Mouse (Mus musculus): ENCODE measurements around the gene Smarcc1.
"Not testable (repeated sequence)": the region's sequence is repeated elsewhere in the genome, so short reads cannot be mapped to it uniquely, and the experiment has no call there.

The Smarcc1 gene

GRCm38 (mm10) chr9:110116977-110117778, at the start of gene Smarcc1:
Gene Smarcc1 (plus strand): TSS chr9:110117708.
- peak; percentile 88 for DNase-seq (ENCODE audit: low read depth, low spot score)

DNA sequence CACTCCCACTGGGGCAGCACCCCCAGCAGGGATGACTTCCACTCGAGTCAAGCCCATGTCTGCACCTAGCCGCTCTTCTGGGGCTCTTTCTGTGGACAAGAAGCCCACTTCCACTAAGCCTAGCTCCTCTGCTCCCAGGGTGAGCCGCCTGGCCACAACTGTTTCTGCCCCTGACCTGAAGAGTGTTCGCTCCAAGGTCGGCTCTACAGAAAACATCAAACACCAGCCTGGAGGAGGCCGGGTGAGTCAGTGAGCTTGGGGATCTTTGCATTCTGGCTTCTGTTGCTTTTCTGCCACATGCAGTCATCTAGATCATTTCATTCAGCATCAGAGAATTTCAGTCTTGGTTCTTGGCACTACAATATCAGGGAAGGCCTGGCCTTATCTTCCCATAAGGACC, 48.8 kb upstream of the Smarcc1 start:
- no peak for DNase-seq (ENCODE audit: low read depth, low spot score)

DNA sequence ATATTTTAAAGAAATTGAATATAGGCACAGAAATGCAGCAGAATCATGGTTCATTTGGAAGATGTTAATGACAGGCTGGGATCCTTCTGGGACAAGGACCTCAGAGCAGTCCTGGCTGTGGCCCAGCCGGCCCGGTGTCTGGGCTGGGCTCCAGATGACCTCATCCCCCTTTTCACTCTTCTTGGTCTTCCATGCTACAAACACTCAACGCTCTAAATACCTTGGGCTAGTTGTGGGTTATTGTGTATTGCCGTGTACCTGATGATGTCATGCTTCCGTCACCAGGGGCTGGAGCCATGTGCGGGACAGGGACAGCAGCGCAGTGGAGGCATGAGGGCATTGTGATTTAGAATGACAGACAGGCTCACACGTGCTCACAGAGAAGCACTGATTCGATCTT, 47.1 kb upstream of the Smarcc1 start:
- DNase-seq (ENCODE audit: low read depth, low spot score): no peak

DNA sequence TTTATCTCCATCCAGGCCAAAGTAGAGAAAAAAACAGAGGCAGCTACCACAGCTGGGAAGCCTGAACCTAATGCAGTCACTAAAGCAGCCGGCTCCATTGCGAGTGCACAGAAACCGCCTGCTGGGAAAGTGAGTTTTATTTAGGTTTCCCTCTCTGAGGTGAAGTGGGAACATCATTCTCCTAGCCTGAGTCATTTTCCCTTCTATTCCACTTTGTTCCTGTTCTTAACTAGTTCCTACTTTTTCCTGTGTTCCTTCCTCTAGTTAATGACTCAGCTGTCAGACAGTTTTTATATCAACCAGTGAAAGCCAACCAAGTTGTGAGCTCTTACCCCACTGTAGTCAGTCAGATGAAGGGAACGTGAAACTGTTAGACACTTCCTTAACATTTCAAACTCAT, 46.5 kb upstream of the Smarcc1 start:
- no peak for DNase-seq (ENCODE audit: low read depth, low spot score)

- peak; percentile 61 for DNase-seq (ENCODE audit: low read depth, low spot score)
Observed at GRCm38 (mm10) chr9:110071843-110072242, 45.7 kb upstream of the Smarcc1 start.

- DNase-seq (ENCODE audit: low read depth, low spot score): not testable (repeated sequence)
Observed at GRCm38 (mm10) chr9:110076468-110076867, 41.0 kb upstream of the Smarcc1 start.

GRCm38 (mm10) chr9:110081066-110081465, 36.4 kb upstream of the Smarcc1 start:
- DNase-seq (ENCODE audit: low read depth, low spot score): no peak

DNA sequence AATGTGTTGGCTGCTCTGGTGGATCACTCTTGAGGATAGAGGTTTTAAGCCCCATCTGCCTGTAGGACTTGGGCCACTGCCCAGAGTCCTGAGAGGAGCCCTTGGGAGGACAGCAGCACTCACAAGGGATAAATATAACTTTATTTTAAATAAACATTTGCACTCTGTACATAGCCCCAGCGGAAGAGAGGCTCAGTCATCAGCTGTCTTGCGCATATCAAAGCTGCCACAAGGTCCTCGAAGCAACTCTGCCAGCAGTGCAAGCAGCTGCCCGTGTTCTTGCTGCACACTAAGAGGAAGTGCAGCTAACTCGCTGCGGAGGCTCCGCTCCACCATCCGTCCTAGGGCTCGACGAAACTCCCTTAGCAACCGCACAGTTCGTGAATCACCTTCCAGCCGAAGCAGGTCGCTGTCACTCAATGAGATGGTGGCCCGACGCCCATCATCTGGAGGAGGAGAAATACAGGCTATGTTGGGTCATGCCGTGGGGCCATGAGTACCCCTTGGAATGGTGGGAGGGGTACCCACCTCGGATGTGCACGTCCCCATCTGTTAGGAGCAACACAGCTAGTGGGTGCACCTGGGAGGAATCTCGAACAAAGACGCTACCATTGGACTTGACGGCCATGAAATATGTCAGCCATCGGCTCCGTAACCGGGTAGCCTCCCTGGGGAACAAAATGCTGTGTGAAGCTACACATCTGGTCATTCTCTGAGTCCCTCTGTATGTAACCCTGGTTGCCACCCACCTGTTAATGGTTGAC, 33.1 kb upstream of the Smarcc1 start:
- no peak for DNase-seq (ENCODE audit: low read depth, low spot score)

- DNase-seq (ENCODE audit: low read depth, low spot score): no peak
Observed at GRCm38 (mm10) chr9:110085693-110086092, 31.8 kb upstream of the Smarcc1 start.

GRCm38 (mm10) chr9:110093303-110093702, 24.2 kb upstream of the Smarcc1 start:
- DNase-seq (ENCODE audit: low read depth, low spot score): no peak

DNA sequence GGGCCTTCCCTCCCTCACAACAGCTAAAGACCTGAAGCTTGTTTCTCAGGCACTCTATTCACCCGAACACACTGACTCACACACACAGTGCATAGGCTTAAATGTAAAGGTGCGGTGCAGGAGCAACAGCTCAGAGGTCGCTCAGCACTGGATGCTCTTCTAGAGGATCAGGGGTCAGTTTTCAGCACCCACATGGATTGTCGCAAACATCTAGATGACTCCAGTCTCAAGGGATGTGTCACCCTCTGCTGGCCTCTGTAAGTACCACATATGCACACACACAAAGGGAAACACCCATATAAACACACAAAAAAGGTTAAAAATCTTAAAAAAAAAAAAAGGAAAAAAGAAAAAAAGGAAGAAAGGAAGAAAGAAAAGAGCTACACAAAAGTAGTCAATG, 22.7 kb upstream of the Smarcc1 start:
- no peak for DNase-seq (ENCODE audit: low read depth, low spot score)

GRCm38 (mm10) chr9:110097791-110098190, 19.7 kb upstream of the Smarcc1 start:
- DNase-seq (ENCODE audit: low read depth, low spot score): no peak

DNA sequence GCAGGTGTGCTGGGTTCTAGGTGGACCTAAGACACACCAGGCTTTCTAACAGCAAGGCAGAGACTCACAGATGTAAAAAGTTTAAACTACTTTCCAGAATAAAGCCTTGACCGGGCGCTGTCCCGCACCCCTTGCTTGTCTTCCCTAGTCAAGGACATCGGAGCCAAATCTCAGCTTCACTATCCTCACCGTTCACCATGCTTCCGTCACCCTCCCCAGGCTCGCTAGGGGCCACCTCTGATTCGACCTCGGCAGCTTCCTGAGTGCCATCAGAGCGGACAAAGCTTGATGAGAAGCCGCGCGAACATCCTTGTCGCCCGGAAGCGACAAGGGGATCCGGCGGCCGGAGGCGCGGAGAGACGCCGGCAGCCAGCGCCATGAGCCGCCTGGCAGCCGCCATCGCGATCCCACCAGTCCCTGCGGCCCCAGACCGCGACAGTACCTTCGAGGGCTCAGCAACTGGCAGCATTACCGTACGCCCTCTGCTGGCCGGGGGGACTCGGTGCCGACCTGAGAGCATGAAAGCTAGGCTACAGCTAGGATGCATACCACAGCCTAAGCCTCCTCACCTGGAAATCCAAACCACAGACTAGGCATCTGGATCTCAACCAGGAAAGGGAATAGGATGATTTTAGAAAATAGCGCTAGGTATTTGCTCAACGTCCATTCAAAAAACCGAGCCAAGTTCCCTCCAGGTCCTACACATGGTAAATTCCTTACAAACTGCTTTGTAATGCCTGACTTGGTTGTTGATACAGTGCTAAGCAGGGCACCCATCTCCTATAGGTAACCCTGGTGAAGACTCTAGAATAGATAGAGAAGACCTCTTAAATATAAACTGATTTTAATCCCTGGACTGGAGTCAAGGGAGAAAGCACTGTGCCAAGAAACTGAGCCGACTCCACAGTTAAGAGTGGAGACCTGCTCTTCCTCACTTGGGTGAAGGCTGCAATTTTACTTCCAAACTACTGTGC, 16.6 kb upstream of the Smarcc1 start:
- peak; percentile 90 for DNase-seq (ENCODE audit: low read depth, low spot score)

- peak; percentile 43 for DNase-seq (ENCODE audit: low read depth, low spot score)
Observed at GRCm38 (mm10) chr9:110116353-110116976, 1.0 kb upstream of the Smarcc1 start.

DNA sequence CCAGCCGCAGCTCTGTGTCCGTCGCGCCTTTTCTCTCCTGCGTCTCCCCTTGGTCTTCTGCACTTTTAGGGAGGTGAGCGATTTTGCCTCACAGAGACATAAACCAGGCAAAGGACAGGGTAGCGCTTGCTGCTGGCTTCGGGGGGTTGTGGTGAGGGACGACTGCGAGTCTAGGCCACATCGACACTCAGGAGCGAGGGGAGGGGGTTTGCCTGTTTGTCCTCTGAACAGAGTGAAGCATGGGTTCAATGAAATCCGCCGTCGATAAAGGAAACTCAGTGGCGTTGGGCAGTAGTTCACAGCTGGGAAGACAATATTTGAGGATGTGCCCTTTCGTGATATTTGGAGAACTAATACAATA, 251 bp downstream of the Smarcc1 start, which contains the start of gene Dhx30:
Gene Dhx30 (minus strand): TSS at position 52 of the 361 bp plus-strand sequence.
- no peak for DNase-seq (ENCODE audit: low read depth, low spot score)

DNA sequence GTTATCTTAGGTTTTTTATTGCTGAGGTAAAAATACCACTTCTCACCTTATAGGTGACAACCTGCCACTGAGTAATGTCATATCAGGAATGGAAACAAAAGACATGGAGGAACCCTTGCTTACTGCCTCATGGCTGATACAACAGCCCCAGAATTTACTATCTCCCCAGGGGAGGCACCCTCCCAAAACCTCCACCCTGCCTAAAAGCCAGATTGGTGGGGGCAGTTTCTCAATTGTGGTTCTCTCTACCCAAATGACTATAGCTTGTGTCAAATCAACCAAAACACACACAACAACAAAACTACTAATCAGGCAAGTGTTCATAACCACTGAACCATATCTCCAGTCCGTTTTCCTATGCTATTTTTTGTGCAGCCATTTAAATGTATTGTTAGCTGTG, 741 bp downstream of the Smarcc1 start:
- no peak for DNase-seq (ENCODE audit: low read depth, low spot score)

- no peak for DNase-seq (ENCODE audit: low read depth, low spot score)
Observed at GRCm38 (mm10) chr9:110121424-110121823, 3.9 kb downstream of the Smarcc1 start.

DNA sequence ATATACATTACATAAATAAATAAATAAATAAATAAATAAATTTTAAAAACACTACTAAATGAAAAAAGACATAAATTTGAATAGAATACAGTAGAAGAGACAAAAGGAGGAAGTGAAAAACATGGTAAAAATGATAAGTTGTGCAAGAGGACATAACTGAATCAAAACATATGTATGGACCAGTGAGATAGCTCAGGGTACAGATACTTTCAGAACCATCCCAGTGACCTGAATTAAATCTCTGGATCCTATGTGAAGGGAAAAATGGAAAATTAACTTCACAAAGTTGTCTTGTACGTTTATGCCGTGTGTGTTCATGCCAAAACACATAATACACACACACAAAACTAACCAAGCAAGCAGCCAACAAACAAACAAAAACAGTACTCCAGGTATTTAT, 5.8 kb downstream of the Smarcc1 start:
- no peak for DNase-seq (ENCODE audit: low read depth, low spot score)

DNA sequence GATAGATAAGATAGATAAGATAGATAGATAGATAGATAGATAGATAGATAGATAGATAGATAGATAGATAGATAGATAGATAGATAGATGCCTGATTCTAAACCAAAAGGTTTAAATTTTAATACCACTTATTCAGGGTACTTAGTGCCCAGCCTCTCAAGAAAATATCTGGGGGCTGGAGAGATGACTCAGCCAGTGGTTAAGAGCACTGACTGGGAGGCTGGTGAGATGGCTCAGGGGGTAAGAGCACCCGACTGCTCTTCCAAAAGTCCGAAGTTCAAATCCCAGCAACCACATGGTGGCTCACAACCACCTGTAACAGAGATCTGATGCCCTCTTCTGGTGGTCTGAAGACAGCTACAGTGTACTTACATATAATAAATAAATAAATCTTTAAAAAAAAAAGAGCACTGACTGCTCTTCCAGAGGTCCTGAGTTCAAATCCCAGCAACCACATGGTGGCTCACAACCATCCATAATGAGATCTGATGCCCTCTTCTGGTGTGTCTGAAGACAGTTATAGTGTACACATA, 6.6 kb downstream of the Smarcc1 start:
- not testable (repeated sequence) for DNase-seq (ENCODE audit: low read depth, low spot score)

GRCm38 (mm10) chr9:110130896-110131524, 13.5 kb downstream of the Smarcc1 start:
- DNase-seq (ENCODE audit: low read depth, low spot score): no peak

All from forelimb bud, embryonic 11.5 days (tissue).